Mouse (Mus musculus) embryo, embryonic 10.5 days (tissue): ENCODE measurements around the gene Pear1.

Experiments
- DNase-seq: peaks from one replicate; pipeline ENCODE4 v3.0.0-alpha.2; 2015; ENCODE audit warnings: low spot score

Gene Pear1

GRCm38 (mm10) chr3:87728696-87729095 lies 95.4 kb downstream of the Pear1 start:
- no peak for DNase-seq

GRCm38 (mm10) chr3:87726191-87726590 lies 97.9 kb downstream of the Pear1 start:
- DNase-seq: no peak

GRCm38 (mm10) chr3:87725396-87726160 lies 98.5 kb downstream of the Pear1 start:
- no peak for DNase-seq

- no peak for DNase-seq
These were observed 99.5 kb downstream of the Pear1 start for GRCm38 (mm10) chr3:87724556-87724955.

GRCm38 (mm10) chr3:87718525-87718924 lies 105.6 kb downstream of the Pear1 start:
- no peak for DNase-seq
